ENCODE assay signal across 17 mouse cellular contexts in the genomic region with DNA sequence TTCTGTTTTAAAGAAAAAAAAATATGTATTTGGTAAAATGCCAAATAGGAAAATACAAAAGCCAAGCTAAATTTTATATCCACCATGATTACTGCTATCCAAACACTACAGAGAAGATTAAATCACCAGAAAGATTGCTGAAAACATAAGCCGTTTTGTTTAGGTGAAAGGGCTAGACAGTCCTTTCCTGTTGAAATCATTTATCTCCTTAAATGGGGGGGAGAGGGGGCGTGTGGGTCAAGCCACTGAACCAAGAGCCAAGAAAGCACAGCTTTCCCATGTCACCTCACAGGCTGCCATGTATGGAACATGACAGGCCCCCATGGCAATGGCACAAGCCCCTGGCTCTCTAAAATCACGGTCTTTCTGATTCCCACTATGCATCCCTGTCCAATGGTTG. TPM values are rescaled to one million over a fixed set of nuclear protein-coding genes. Genes with fewer than 3 reads are reported as not detected.
DNase-seq lines count a peak whose midpoint lies in the region; ATAC-seq and TF ChIP-seq lines count a peak whose summit lies in the region.
"Had no signal": no experiment of that assay in that cellular context is flagged by ENCODE, and none has a peak within 500 bp of the region (broad histone marks: within the 10 kb centered on the region; RNA-seq: fewer than 3 reads in every experiment).

No protein-coding gene starts in this region.

- ATAC-seq in heart, embryonic 12.5 days (ENCODE audit: insufficient number of reproducible peaks, low FRiP score) = peak; percentile 43; the same call in 1 of the 2 replicates
- no peak for ATAC-seq in heart, embryonic 11.5 days (replicated peaks; ENCODE audit: insufficient number of reproducible peaks, low FRiP score, low TSS enrichment)
- no peak for ATAC-seq in kidney, postnatal 0 days (replicated peaks; ENCODE audit: low FRiP score, low read depth)
- peak; percentile 57 for ATAC-seq in lung, postnatal 0 days
- ATAC-seq: forebrain, embryonic 15.5 days; inflammation-experienced regulatory T-cells, adult 6 months; liver, postnatal 0 days had no signal

- H3K27me3 ChIP-seq in heart, embryonic 12.5 days (replicated peaks) = no peaks in the 10 kb centered on the region
- no peaks in the 10 kb centered on the region for H3K27me3 ChIP-seq in heart, embryonic 11.5 days (ENCODE audit: control insufficient read depth, insufficient read depth, low read length)
- H3K27me3 ChIP-seq in kidney, postnatal 0 days (ENCODE audit: insufficient read depth, low read length) = no peaks in the 10 kb centered on the region
- no peaks in the 10 kb centered on the region for H3K27me3 ChIP-seq in lung, postnatal 0 days (replicated peaks; ENCODE audit: insufficient read depth, low read length)
- H3K27me3 ChIP-seq: forebrain, embryonic 15.5 days had no signal

- H3K4me3 ChIP-seq in heart, embryonic 12.5 days = no peak overlapping the region
- no peak overlapping the region for H3K4me3 ChIP-seq in heart, embryonic 11.5 days (ENCODE audit: low read depth, low read length)
- H3K4me3 ChIP-seq in kidney, postnatal 0 days (replicated peaks; ENCODE audit: low read depth, low read length) = no peak overlapping the region
- no peak overlapping the region for H3K4me3 ChIP-seq in lung, postnatal 0 days (ENCODE audit: low read depth, low read length)
- H3K4me3 ChIP-seq in lung, adult 2 months (replicated peaks; ENCODE audit: extremely low read depth, low read depth, low read length) = no peak overlapping the region
- H3K4me3 ChIP-seq: forebrain, embryonic 15.5 days; midbrain, embryonic 10.5 days had no signal

- no peak for TF ChIP-seq CTCF in kidney, postnatal 0 days (IDR thresholded peaks at IDR 0.05; ENCODE audit: low read depth)
- TF ChIP-seq CTCF in lung, postnatal 0 days (IDR thresholded peaks at IDR 0.05) = no peak
- TF ChIP-seq CTCF in lung, adult 2 months (IDR thresholded peaks at IDR 0.05; ENCODE audit: insufficient read depth, low read length) = no peak

- H3K27ac ChIP-seq in heart, embryonic 12.5 days (ENCODE audit: poor library complexity, severe bottlenecking) = peak overlapping the region; percentile 8; the same call in 1 of the 2 replicates
- H3K27ac ChIP-seq in heart, embryonic 11.5 days (ENCODE audit: low read depth, low read length) = no peak overlapping the region
- H3K27ac ChIP-seq in kidney, postnatal 0 days = no peak overlapping the region
- H3K27ac ChIP-seq in lung, postnatal 0 days (ENCODE audit: low read length) = no peak overlapping the region; the same call in 1 of the 2 replicates
- H3K27ac ChIP-seq: forebrain, embryonic 15.5 days; midbrain, embryonic 10.5 days had no signal

- no peak overlapping the region for H3K4me2 ChIP-seq in heart, embryonic 12.5 days
- no peak overlapping the region for H3K4me2 ChIP-seq in heart, embryonic 11.5 days
- no peak overlapping the region for H3K4me2 ChIP-seq in kidney, postnatal 0 days (ENCODE audit: low read length)
- H3K4me2 ChIP-seq in lung, postnatal 0 days (replicated peaks; ENCODE audit: low read depth, low read length) = no peak overlapping the region
- H3K4me2 ChIP-seq: forebrain, embryonic 15.5 days had no signal

- no peak for TF ChIP-seq POLR2A in lung, adult 2 months (IDR thresholded peaks at IDR 0.05; ENCODE audit: borderline replicate concordance, extremely low read depth, low read depth, low read length)

- no peaks in the 10 kb centered on the region for H3K9me3 ChIP-seq in heart, embryonic 12.5 days (replicated peaks)
- H3K9me3 ChIP-seq in heart, embryonic 11.5 days (replicated peaks; ENCODE audit: control insufficient read depth, low read length) = no peaks in the 10 kb centered on the region
- H3K9me3 ChIP-seq in kidney, postnatal 0 days (replicated peaks; ENCODE audit: low read length) = no peaks in the 10 kb centered on the region
- no peaks in the 10 kb centered on the region for H3K9me3 ChIP-seq in lung, postnatal 0 days (ENCODE audit: low read length)
- H3K9me3 ChIP-seq: forebrain, embryonic 15.5 days had no signal

- no peak overlapping the region for H3K9ac ChIP-seq in heart, embryonic 12.5 days
- H3K9ac ChIP-seq in heart, embryonic 11.5 days (ENCODE audit: low read depth, low read length) = no peak overlapping the region
- H3K9ac ChIP-seq in kidney, postnatal 0 days (ENCODE audit: low read depth, low read length) = no peak overlapping the region
- H3K9ac ChIP-seq in lung, postnatal 0 days (replicated peaks; ENCODE audit: low read depth) = no peak overlapping the region
- H3K9ac ChIP-seq: forebrain, embryonic 15.5 days; liver, postnatal 0 days had no signal

- DNase-seq in kidney, postnatal 0 days (ENCODE audit: low spot score) = peak; percentile 74
- DNase-seq in kidney, adult 9 months = no peak
- DNase-seq in lung, postnatal 0 days (ENCODE audit: low spot score) = peak; percentile 60
- DNase-seq in lung, adult 2 months = no peak
- no peak for DNase-seq in adipocyte (ENCODE audit: low spot score)
- DNase-seq in urinary bladder, adult 18-20 months (ENCODE audit: low spot score in 2 of 2) = no peak
- DNase-seq: cerebellum, postnatal 10 days; embryo, embryonic 11 days; gastrocnemius, postnatal 36 days; liver; liver, postnatal 0 days; thymus, postnatal 14 days had no signal

- peak; percentile 56 for TF ChIP-seq EP300 in lung, postnatal 0 days (IDR thresholded peaks at IDR 0.05)

- WGBS in heart, embryonic 12.5 days = 50% methylated on average over 3 of the region's 3 CpGs
- 53% methylated on average over 3 of the region's 3 CpGs for WGBS in heart, embryonic 11.5 days (ENCODE audit: insufficient replicate concordance)
- WGBS in kidney, postnatal 0 days = 32% methylated on average over 3 of the region's 3 CpGs
- whole genome bisulfite sequencing in lung, postnatal 0 days = 37% methylated on average over 3 of the region's 3 CpGs
- WGBS in lung, adult 2 months = 28% methylated on average over 3 of the region's 3 CpGs

- H3K4me1 ChIP-seq in heart, embryonic 12.5 days (replicated peaks) = peaks cover 66% of the 10 kb centered on the region
- peaks cover 36% of the 10 kb centered on the region for H3K4me1 ChIP-seq in heart, embryonic 11.5 days (ENCODE audit: control insufficient read depth, insufficient read depth, low read length)
- peaks cover 6% of the 10 kb centered on the region for H3K4me1 ChIP-seq in kidney, postnatal 0 days (replicated peaks; ENCODE audit: insufficient read depth, low read length)
- H3K4me1 ChIP-seq in lung, postnatal 0 days (ENCODE audit: insufficient read depth, low read depth, low read length) = peaks cover 11% of the 10 kb centered on the region
- peaks cover 13% of the 10 kb centered on the region for H3K4me1 ChIP-seq in lung, adult 2 months (ENCODE audit: control insufficient read depth, insufficient read depth, low read length)

- peaks cover 29% of the 10 kb centered on the region for H3K36me3 ChIP-seq in heart, embryonic 12.5 days
- H3K36me3 ChIP-seq in heart, embryonic 11.5 days (ENCODE audit: control insufficient read depth, insufficient read depth, low read length) = 0 out of 2 replicates have a peak, but pooled peaks cover 3% of the 10 kb centered on the region
- no peaks in the 10 kb centered on the region for H3K36me3 ChIP-seq in kidney, postnatal 0 days (ENCODE audit: insufficient read depth, low read length)
- H3K36me3 ChIP-seq in lung, postnatal 0 days (ENCODE audit: insufficient read depth, low read length) = no peaks in the 10 kb centered on the region
- H3K36me3 ChIP-seq: forebrain, embryonic 15.5 days had no signal

RNA-seq across cellular contexts. Expression of a gene that starts 21.6 kb away (rescaled TPM):
- 63.6 and 65.0 TPM in 2 replicates for polyA plus RNA-seq in heart, embryonic 12.5 days (2016; fragmentation: Nextera tagmentation; extraction: Ambion mirVana)
- polyA plus RNA-seq in heart, embryonic 11.5 days (2014; fragmentation: Nextera tagmentation; extraction: Ambion mirVana) = 53.2 and 54.1 TPM in 2 replicates
- polyA plus RNA-seq in kidney, postnatal 0 days (2015; fragmentation: Nextera tagmentation; extraction: Ambion mirVana) = 32.5 and 37.1 TPM in 2 replicates
- polyA plus RNA-seq in lung, postnatal 0 days (2015; fragmentation: Nextera tagmentation; extraction: Ambion mirVana) = 30.0 and 31.0 TPM in 2 replicates
- polyA plus RNA-seq in lung, adult 2 months (2012; rRNA removed) = 74.9 and 95.5 TPM in 2 replicates

Comparison
In these comparisons a context has a peak if more than half of its experiments do, and no peak if none do; other contexts are left out.
1. ATAC-seq: peak in heart, embryonic 12.5 days (single experiment) and lung, postnatal 0 days (single experiment); none in heart, embryonic 11.5 days (single experiment) and kidney, postnatal 0 days (single experiment).
2. DNase-seq: peak in kidney, postnatal 0 days (single experiment) and lung, postnatal 0 days (single experiment); none in kidney, adult 9 months (single experiment), lung, adult 2 months (single experiment), adipocyte (single experiment) and urinary bladder, adult 18-20 months (0 of 2).